Mouse (Mus musculus) ZHBTc4 (cell line): ENCODE results near the gene 5430427O19Rik.

Experiments used
- DNase-seq: peaks from one replicate; pipeline ENCODE4 v3.0.0-alpha.2; 2011; ENCODE audit warnings: low read depth, low spot score

The 5430427O19Rik gene

GRCm38 (mm10) chrX:85869914-85870483, at the start of gene 5430427O19Rik:
Gene 5430427O19Rik, plus strand, starts transcription at chrX:85870354.
- no peak for DNase-seq

DNA sequence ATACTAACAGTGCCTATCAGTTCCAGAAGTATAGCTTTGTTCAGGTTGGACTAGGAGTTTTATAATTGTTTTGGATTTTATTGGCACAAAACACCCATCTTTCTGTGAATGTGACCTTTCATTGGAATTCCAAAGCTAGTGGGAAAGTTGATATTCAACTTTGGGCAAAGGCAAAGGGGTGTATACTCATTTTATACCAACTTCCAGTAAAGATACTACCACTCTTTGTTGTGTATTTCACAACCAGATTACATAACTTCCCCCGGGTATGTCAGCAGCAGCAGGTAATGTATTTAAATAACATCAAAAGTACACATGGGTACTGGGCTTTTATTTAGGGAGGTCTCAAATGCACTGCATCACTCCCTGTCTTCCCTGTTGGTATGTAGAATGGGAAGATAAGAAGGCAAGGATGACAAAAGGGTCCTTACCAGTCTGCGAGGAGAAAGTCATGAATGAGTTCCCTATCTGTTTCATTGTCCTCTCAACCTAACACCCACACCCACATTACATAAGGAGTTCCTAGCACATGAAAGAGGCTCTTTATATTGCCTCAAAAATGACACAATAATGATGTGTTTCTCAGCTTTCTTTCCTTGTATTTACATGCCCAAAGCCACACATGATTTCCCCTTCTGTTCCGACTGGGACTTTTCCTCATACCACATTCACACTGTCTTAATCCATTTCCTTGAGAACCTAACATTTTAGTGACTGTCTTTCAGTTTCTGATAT, 42.3 kb upstream of the 5430427O19Rik start:
- no peak for DNase-seq

DNA sequence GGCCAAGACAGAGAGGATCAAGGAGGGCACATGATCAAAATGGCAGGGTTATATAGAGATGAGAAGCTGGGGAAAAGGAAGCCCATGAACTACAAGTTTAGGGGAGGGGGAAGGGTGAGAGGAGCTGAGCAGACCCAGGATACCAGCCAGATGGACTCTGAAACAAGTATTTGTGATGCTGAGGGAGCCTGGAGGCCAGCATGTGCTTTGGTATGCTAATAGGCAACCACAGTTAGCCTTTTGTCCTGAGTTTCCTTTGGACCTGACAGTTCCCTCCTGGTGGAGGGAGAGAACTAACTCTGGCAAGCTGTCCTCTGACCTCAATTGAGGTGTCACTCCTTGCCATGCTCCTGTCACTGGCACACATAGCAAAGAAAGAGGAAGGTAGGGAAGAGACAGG, 41.2 kb upstream of the 5430427O19Rik start:
- peak; percentile 52 for DNase-seq

GRCm38 (mm10) chrX:85839174-85839573, 31.0 kb upstream of the 5430427O19Rik start:
- no peak for DNase-seq

DNA sequence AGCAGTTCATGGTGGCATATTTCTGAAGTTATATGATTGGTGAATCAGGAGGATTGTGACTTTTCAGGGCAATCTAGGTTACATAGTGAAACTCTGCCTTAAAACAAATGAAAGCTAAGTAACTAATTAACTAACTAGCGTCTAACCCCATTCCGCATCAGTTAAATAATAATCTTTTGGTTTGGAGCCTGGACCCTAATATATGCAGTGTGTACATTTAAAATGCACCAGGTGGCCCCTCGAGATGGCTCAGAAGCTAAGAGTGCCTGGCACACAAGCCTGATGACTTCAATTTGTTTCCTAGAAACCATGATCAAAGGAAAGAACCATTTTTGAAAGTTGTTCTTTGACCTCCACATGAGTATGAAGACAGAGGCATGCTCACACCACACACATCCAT, 14.2 kb upstream of the 5430427O19Rik start:
- no peak for DNase-seq

DNA sequence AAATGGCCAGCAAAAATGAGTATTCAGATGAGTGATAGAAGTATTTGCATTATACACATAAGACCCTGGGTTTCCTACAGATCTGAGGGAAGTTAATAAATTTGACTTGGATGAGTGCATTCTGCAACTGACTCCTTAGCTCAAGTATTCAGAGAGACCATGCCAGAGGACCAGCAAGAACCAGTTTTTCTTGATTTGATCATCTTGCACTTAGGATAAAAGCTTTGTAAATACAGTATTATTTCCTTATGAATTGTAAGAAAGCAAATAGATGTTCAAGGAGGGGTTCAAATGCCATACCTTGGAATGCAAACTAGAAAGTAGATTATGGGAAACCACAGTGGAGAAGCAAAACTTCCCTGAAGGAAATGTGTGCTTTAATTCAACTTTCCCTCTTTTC, 13.0 kb upstream of the 5430427O19Rik start:
- DNase-seq = no peak

GRCm38 (mm10) chrX:85868079-85868478, 2.1 kb upstream of the 5430427O19Rik start:
- no peak for DNase-seq

DNA sequence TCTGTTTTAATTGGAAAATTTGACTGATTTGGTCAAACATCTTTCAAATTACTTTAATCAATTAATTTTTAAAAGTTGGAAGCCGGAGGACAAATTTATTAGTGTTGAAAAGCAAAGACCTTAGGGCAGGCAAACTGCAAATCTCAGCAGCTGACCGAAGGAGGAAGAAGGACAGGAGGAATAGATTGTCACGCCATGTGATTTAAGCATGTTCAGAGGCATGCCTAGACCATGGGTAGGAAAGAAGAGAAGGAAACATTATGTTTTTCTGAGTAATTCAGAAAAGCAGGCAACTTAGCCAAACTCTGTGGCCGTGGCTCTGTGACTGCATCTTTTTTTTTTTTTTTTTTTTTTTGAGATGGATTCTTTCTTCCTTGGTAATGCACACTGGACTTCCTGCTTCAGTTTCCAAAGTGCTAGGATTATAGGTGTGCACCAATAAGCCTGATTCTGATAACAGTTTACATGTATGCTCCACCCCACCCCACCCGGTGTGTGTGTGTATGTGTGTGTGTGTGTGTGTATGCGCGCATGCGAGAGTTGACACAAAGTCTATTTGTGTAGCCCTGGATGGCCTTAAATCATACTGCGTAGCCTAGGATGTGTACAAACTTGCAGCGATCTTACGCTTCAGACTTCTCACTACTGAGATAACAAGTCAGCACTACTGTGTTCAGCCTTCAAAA, 1.4 kb downstream of the 5430427O19Rik start:
- no peak for DNase-seq

GRCm38 (mm10) chrX:85874367-85874766, 4.2 kb downstream of the 5430427O19Rik start:
- no peak for DNase-seq

DNA sequence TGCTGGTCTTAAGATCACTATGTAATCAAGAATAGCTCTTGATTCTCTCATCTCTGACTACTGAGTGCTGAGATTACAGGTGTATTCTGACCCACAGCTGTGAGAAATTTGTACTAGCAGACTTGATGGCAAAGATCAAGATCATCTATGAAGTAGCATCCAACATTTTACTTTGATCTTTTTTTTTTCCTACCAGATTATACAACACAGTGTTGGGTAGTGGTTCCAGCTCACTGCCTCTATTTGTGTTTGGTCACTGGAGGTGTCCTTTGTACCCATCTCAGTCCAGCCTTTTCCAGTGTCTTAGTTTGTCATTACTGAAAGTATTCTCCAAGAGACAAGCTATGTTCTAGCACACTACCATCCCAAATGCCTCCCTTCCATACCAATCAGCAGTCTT, 5.8 kb downstream of the 5430427O19Rik start:
- no peak for DNase-seq

- DNase-seq = no peak
These were observed 7.6 kb downstream of the 5430427O19Rik start for GRCm38 (mm10) chrX:85877747-85878146.

DNA sequence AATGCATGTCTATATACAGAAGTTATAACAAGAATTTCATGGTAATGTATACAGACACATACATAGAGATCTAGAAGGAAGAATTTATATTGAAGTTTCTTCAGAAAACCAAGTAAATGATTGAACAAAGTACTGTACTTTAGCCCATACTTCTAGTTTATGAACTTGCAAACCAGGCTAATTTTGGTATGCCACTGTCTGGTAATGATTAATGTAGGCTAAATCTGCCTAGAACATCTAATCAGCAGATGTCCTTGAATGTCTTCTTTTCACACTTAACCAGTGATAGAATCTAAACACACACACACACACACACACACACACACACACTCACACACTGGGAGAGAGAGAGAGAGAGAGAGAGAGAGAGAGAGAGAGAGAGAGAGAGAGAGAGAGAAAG, 8.1 kb downstream of the 5430427O19Rik start:
- DNase-seq = no peak

DNA sequence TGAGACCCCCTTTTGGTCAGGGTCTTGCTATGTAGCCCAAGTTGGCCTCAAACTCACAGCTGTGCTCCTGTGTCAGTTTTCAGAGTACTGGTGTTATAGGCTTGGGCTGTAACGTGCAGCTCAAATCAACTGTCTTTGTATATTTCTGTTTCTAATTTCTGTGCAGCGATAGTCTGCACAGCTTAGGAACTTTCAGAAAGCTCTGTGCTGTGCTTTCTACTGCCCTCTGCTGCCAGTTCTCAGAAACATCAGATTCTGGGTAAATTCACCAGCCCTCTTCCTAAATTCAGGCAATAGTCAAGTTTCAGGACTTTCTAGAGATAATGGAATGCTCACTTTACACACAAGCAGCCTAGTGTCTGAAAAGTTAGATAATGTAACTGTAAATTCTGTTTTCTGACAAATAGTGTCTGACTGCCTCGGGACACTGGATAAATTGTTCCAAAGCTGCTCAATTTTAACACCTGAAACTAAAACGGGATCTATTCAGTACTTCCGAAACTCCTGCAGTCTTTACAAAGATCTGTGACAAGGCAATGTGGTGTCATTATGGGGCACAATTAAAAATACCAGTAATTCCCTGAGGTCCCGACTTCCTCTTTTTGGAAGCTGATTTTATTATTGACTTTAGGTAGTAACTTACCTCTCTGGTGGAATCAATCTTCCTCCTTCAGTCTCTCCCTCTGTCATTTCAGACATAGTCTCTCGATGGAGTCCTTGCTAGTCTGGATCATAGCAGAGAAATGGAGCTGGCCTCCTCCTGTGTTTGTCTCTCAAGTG, 9.2 kb downstream of the 5430427O19Rik start:
- peak; percentile 31 for DNase-seq

GRCm38 (mm10) chrX:85886651-85887050, 16.5 kb downstream of the 5430427O19Rik start:
- peak; percentile 26 for DNase-seq

DNA sequence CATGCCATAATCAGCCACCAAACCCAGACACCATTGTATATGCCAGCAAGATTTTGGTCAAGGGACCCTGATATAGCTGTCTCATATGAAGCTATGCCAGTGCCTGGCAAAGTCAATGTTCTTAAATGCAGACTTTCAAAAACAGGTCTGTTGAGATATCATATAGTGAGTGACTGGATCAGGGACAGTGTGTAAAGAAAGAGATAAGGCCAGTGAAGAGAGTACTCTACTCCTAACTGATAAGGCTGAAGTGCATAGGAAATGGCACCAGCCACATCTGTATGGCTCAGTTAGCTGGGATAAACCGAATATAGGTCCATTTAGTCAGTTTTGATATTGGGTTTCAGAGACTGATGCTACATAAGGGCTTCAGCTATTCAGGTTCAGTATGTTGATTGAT, 31.0 kb downstream of the 5430427O19Rik start:
- no peak for DNase-seq

DNA sequence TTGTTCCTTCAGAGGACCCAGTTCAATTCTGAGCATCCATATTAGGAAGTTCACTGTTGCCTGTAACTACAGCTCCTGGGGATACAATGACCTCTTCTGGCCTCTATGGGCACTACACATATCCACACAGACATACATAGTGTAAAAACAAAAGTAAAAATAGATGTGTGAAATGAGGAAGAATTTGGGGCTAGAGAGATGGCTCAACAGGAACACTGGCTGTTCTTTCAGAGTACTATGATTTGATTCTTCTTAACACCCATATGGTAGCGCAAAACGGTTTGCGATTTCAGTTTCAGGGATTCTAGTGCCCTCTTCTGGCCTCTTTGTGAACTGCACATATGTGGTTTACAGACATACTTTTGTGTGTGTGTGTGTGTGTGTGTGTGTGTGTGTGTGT, 48.9 kb downstream of the 5430427O19Rik start:
- DNase-seq = peak; percentile 45

- DNase-seq = peak; percentile 17
These were observed 62.8 kb downstream of the 5430427O19Rik start for GRCm38 (mm10) chrX:85932991-85933390.
